Mouse (Mus musculus): ENCODE measurements around the gene Paqr3. TPM values are rescaled to one million over a fixed set of nuclear protein-coding genes. Genes with fewer than 3 reads are reported as not detected.

The Paqr3 gene
- total RNA-seq, 1 experiment from 2014 or later, result 4.3 TPM

DNA sequence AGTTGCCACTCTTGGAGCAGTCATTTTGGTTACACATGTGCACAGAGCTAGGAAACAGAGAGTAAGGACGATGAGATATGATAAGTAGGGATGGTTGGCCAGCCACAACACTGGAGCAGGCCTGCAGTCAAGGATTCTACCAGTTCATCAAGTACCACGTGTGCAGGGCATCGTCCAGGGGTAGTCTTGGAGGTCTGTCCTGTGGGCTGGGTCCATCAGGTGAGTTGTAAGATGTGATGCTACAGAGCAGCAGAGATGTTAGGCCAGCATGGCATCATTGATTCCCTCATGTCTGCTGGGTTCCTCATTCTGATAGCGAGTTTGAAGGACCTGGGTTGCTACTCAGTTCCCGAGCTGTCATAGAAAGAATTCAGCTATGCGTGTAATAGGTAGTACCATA lies 26.3 kb downstream of the Paqr3 start:
- no peak for DNase-seq

DNA sequence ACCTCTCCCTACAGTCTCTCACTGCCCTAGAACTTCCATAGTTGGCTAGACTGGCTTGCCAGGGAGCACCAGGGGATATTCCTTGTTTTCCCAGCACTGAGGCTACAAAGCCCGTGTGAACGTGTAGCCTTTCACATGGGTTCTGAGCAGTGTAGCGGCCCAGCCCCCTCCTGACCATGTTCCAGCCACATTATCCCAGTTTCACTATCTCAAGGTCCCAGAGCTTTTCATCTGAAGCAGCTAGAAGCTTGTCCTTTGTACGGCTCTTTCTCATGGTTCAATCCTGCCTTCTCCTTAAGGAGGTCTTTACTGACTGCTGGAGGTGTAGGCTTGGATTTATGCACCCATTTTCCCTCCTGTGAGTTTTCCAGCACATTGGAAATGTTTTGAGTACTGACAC lies 26.9 kb downstream of the Paqr3 start:
- peak; percentile 19 for DNase-seq

DNA sequence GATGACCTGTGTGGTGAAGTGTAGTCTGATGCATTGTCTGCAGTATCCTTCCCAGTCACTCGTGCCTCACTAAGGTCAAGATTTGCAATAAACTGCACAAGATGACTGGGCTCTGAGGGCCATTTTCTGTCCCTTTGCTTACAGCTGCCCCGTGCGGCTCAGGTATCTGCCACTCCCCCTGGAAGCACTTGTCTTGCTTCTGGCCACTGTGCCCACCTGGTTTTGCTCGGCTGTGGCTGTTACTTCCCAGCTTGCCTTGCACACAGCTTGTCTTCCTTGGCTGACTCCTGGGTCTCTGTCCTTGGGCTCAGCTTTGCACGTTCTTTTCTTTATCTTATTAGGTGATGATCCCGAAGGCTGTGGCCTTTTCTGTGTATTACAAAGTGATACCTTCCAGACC lies 27.7 kb downstream of the Paqr3 start:
- DNase-seq, result no peak

DNA sequence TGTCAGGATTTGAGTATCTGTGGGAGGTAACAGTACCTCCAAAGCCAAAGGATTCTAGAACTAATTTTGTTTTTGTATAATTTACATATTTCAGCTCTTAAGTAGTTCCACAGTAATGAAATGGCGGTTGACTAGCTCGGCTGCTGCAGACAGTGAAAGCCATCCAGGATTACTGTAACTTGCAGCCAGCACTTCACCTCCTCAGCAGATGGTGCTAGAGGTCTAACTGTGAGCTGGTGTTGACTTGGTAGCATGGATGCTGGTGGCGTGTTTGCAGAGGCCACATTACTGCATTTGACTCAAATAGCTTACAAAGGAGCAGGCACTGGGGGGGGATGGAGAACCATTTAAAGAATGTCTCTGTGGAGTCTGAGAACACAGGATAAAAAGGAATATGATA lies 29.9 kb downstream of the Paqr3 start:
- DNase-seq, result no peak

DNA sequence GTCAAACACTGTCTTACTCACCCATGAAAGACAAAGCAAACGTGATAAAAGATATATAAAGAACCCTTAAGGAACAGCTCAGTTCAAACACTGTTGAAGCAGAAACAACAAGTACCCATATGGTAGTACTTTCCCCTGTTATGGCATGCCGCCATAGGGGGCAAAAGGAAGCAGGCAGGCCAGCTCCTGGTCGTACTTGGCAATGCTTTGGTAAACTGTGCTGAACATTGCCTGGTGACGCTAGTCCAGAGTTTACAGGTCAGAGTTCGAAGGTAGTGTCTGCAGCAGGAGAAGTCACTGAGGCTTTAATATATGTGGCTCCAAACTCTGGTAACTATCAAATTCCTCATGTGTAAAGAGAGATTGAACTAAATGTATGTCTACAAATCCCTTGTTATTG lies 32.8 kb downstream of the Paqr3 start:
- DNase-seq, result no peak

DNA sequence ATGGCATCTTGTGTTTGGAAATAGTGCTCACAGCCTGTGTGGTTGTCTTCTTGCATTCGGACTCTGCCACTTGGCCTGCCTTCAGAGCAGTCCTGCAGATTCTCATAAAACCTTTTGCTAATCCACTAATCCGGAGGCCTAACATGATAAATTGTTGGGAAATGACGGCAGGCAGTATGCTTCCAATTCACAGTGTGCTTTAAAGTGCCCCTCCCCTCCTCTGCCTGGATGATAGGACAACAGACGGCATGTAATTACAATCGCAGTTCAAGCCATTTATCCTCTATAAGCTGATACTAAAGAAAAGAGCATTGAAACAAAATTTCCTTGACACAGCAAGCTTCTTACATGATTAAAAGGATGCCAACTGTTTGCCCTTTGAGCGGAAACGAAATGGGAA lies 33.7 kb downstream of the Paqr3 start:
- DNase-seq, result no peak

DNA sequence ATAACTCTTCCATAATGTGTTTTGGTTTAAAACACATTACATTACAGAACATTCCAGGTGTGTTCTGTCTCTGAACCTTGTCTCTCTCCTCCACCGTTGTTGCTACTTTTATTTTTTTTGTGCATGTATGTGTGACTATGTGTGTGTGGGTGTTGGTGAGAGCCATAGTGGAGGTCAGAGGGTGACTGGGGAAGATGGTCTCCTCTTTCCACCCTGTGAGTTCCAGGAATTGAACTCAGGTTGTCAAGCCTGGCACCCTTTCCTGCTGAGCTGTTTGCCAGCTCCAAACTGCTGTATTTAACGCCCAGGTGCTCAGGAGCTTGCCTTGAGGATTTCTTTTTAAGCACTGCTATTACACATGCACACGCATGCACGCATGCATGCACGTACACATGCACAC lies 35.2 kb downstream of the Paqr3 start:
- no peak for DNase-seq

DNA sequence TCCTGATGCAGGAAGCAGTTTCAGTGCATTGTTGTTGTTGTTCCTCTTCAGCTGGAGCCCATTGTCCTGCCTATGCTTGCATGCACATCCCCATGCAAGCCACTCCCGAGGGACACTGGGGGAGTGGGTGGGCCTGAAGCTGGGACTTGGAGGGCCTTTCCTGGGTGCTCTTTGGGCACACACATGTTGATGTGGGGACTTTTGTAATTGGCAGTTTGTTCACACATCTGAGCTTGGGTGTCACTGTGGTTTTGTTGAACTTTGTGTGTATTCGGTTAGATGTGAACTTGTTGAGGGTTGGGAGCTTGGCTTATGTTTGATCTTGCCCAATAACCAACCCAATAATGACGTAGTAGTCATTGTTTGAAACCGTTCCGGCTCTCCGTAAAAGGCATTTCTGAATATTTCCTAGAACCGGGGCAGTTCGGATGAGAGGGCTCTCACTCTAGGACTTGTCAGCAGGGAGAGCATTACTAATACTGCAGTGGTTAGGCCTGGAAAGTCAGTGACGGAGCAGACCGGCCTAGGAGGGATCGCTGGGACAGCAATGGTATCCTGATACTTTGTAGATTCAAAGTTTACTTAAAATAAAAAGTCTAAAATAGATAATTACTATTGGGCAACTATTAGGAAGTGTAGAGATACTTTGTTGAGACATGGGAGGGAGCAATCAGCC lies 35.8 kb downstream of the Paqr3 start:
- no peak for DNase-seq

DNA sequence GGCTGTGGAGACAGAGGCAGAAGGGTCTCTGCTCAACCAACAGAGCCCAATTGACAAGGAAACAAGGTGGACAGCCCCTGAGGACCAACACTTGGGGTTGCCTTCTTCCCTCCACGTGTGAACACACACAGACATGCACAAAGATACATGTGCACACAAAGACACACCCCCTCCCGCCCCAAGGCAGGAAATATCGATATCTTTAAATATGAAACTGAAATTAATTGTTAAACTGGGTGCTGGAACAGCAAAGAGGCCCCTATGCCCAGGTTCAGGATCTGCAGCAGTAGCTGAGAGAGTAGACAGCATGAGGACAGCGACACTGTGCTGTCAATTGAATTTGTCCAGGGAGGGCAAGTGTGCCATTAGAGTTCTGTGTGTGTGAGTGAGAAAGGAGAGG lies 45.6 kb downstream of the Paqr3 start:
- no peak for DNase-seq

DNA sequence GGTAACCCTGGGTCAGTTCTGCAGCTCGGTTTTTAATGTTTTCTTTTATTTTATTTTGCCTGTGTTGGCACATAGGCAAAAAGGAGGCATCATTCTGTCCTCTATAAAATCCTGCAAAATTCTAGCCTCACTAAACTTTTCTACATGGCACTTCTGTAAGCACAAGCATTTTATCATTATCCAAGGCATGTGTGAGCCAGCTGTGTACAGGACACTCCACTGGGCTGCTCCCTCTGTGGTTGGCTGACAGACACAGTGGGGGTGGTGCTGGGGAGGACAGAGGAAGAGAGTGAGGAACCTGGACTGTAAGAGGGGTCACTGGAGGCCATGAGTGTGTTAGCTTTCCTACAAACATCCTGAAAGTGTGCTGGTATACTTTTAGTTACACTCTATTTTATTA lies 49.4 kb downstream of the Paqr3 start:
- no peak for DNase-seq

DNA sequence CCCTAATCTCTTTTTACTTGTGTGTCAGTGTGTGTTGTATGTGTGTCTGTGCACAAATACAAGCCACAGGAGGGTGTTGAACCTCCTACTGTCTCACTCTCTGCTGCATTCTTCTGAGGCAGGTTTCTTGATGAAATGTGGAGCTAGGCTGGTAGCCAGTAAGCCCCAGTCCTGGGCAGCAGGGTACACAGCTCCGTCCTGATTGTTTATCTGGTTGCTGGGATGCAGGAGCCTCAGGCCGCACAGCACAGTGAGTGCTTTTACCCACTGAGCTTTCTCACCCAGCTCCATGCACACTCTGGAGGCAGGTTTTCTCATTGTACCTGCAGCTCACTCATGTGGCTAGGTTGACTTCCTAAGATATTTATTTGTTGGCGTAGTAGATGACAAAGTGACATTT lies 50.5 kb downstream of the Paqr3 start:
- DNase-seq, result no peak

DNA sequence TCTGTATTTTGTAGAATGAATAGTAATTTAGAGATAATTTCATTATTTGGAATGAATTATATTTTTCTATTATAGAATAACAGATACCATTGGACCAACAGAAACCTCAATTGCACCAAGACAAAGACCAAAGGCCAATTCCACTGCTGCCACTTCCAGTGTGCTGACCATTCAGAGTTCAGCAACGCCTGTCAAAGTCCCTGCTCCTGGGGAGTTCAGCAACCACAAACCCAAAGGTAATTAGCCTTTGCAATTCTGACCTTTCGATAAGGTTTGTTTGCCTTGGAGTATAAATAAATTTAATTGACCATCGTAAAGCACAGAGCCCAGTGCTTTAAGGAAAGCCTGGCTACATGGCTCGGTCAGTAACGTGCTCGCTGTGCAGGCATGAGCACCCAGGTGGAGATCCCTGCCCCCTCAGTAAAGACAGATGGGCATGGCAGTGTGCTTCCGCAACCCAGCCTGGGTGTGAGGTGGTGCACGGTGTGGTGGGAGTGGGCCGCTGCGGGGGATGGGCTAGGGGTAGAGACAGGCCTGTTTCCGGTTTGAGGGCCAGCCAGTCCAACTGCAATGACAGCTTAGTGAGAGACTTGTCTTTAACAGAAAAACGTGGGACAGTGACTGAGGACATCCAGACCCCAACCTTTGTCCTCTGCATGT lies 54.5 kb downstream of the Paqr3 start:
- DNase-seq, result no peak

DNA sequence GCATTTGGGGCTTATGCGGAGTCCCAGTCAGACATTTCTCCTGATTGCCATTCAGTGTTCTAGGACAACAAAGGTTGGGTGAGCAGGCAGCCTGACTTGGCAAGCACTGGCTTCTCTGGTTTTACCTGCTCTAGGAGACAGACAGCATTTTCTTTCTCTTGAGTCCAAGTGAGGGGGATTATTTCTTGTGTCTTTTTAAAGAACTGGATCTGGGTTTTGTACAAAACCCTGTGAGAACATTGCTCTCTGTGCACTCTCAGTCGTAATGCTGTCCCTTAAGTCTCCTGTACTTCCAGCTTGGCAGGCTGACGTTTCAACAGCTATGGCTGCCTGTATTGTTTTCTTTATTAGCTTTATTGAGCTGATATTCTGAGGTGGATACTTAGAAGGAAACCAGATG lies 55.0 kb downstream of the Paqr3 start:
- DNase-seq, result no peak

DNA sequence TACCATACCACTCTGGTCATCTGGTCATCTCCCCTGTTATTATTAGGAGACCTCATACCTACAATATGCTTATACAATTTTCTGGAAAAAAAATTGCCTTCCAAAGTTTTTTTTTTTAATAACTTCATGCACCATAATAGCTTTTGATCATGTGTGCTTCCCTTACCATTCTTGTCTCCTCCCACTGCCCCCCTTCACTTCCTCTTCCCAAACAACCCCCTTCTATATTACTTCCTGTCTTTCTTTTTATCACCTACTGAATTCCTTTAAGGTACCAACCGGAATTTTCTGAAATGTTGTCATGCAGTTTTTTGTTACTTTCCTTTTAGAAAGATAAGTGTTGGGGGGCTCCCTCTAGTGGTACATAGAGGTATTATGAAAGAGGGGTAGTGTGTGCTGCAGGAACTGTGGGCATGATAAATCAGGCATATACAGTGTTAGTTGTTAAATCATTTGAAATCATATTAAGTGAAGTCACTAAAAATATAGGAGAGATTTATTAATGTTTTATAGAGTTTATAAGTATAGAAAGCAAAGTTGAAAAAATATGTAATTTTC lies 55.8 kb downstream of the Paqr3 start:
- DNase-seq, result no peak

DNA sequence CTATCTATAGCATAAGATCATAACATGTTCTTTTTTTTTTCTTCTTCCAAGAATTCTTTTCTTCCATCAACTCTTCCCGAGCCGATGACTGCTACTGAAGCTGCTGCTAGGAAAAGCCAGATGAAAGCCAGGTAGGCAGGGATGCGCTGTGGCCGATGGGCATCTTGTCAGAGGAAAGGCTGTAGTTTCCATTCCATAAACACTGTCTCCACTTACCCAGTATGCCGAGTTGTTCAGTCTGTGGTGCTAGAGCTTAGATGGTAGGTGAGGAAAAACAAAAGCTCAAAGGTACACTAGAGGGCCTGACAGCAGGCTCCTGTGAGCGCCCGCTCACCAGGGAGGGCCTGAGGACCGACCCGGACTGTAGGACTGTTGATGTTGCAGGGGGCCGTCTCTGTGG lies 56.6 kb downstream of the Paqr3 start:
- no peak for DNase-seq

DNA sequence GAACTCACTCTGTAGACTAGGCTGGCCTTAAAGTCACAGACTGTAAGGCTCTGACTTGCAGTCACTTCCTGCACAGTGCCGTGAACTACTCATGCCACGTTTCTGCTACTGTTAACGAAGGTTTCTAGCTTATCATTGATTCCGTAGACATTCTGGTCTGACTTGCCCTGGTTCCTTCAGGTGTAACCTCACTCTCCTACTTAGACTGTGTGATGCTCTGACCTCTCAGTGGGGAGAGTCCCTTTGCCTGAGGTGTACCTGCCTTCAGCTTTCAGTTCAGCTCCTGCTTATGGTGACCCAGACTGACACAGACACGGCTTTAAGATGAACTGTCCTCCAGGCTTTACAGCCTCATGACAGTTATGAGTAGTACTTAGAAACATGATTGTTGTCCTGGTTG lies 57.2 kb downstream of the Paqr3 start:
- DNase-seq, result no peak

DNA sequence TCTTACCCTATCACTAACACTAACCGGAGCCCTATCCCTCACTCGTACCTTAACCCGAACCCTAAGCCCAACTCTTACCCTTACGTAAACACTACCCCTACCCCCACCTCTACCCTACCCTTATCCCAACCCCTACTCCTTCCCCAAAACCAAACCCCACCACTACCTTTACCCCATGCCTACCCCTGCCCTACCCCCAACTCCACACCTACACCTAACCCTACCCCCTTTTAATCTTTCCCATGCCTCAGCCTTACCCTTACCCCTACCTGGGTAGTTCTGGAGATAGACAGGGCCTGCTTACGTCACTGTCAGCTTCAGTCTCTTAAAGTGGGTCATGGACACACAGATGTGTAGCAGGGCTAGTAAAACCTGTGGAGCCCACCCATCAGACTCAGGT lies 62.5 kb downstream of the Paqr3 start:
- DNase-seq, result no peak

DNA sequence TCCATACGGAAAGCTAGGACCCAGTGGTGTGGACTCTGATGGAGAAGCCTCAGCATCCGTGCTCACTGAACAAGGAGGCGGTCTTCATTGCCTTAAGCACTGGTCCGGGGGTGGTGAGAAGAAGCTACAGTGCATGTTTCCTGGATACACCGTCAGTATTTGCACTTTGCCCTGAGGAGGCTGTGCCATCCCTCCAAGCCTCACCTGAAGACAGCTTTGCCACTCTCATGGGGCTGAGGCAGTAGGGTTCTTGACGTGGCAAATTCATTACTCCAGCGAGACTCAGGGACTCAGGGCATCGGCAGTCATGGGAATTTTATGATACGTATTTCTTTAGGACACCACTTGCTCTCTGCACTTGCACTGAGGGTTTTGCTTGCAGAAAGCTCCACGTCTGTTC lies 64.7 kb downstream of the Paqr3 start:
- DNase-seq, result no peak

DNA sequence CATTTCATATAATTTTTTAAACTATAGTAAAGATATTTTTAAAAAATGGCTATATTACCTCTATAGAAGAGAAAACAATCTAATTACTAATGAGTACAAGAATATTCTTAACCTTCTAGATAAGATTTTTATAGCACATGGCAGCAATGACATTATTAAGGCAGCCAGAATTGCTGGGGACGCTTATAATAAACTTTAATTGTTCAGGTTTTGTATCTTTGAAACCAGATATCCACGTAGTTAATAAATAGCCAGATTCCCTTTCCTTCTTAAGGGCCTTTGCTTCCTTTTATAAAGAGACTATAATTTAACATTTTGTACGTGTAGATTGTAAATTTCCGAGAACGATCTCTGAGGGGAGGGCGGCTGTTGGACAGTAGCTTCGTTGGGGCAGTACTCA lies 66.1 kb downstream of the Paqr3 start:
- DNase-seq, result no peak

Other genes starting within 250 kb of the Paqr3 start
- gene Bmp2k, start 113.9 kb downstream of the Paqr3 start, total RNA-seq (2021), result 28.8 and 37.2 TPM in 2 replicates